Mouse (Mus musculus): ENCODE measurements at regions not wholly inside any gene's neighbourhood (a gene's known extent, or its start where the extent isn't known, plus 50 kb on each side); places are given as distances from the start of the nearest gene placed in this dataset.

DNA sequence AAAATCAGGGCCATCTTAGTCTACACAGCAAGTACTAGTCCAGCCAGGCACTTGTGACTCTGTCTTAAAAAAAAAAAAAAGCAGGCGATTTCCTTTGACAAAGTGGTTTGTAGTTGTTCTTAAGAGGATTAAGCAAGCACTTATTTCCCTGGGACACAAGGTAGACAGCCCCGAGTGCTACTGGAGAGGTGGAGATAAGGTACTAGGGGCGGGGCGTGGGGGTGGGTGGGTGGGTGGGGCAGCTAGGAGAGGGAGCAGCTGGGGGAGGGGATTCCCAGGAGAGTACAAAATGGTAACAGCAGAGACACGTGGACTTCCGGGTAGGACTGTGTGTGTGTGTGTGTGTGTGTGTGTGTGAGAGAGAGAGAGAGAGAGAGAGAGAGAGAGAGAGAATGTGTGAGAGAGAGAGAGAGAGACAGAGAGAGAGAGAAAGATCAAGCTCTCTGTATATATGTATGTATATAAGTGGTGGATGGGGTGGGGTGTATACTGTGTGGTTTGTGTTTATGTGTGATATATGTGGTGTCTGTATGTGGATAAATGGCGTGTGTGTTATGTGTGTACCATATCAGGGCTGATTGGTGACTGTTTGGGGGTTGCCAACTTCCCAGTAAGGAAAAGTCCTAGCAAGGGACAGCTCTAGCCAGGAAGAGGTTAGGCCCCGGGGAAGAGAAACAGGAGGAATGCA is 72.1 kb upstream of the Tle3 start:
- DNase-seq (ENCODE audit: low read depth, low spot score): no peak
- WGBS: 51% methylated on average over 8 of the region's 8 CpGs

DNA sequence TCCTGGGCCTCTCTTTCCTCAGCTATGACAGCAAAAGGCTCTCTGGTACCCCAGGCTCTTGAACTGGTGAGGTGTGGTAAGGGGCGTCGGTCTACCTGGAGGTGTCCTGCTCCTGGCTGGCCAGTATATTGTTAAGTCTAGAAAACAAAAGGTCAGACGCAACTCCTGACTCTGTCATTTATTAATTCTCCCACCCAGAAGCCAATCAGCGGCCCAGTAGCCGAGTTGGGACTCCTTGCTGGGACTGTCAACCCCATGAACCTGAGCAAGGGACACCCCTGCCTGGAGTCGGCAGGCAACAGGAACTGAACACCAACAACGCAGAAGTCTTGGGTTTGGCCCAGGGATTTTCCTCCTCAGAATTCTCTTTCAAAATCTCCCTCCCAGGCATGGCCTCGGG is 71.1 kb upstream of the Tle3 start:
- DNase-seq (ENCODE audit: low read depth, low spot score): no peak
- WGBS: 94% methylated on average over 8 of the region's 8 CpGs

DNA sequence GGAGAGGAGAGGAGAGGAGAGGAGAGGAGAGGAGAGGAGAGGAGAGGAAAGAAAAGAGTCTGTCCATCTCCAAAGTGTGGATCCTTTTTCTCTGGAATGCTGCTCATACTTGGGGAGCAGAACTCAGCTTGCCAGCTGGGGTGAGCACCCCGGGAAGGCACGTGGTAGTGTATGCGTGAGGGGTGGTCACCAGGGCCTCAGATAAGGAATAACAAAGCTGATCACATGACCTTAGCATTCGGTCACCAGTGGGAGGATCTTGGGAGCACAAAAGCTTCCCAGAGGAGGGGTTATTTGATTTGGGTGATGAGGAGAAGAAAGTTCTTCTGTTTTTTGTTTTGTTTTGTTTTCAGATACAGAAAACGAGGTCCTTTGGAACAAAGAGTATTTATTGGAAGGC is 69.4 kb upstream of the Tle3 start:
- 30% methylated on average over 5 of the region's 5 CpGs for whole genome bisulfite sequencing

DNA sequence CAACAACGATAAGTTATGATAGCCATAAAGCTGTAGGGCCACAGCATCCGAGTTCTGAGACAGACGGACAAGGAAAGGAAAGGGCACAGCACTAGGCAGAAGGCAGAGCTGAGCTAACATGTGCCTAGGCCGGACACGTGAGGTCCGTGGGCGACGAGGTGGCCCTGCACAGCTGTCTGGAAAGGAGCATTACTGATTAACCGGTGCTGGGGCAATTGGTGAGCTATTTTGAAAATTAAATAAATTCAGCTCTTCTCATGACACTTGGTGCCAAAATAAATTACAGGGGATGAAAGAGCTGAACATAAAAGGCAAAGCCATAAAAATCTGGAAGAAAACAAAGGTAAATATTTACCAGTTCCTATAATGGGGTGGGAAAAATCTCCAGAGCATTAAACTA is 65.9 kb upstream of the Tle3 start:
- no peak for DNase-seq (ENCODE audit: low read depth, low spot score)
- WGBS: 18% methylated on average over 9 of the region's 9 CpGs

More for the DNA sequence above, 69.4 kb upstream of the Tle3 start:
- no peak for DNase-seq (ENCODE audit: low read depth, low spot score)

DNA sequence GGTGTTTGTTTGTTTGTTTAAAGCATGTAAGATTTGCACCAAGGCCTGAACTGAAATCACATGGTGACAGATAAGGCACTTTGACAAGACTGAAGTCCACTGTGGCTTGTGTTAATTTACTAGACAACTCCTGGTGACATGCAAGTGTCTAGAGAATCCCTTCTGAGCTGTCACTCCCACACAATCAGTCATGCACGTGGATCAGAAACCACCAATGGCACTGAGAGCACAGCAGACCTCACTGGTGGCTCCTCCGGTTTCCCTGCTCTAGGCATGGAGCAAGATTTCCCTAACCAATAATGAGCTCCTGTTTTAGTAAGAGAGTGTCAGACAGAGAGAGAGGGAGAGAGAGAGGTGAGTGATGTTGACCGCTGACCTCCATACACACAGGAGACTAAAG is 63.1 kb upstream of the Tle3 start:
- no peak for DNase-seq (ENCODE audit: low read depth, low spot score)
- WGBS: 85% methylated on average over 3 of the region's 3 CpGs

DNA sequence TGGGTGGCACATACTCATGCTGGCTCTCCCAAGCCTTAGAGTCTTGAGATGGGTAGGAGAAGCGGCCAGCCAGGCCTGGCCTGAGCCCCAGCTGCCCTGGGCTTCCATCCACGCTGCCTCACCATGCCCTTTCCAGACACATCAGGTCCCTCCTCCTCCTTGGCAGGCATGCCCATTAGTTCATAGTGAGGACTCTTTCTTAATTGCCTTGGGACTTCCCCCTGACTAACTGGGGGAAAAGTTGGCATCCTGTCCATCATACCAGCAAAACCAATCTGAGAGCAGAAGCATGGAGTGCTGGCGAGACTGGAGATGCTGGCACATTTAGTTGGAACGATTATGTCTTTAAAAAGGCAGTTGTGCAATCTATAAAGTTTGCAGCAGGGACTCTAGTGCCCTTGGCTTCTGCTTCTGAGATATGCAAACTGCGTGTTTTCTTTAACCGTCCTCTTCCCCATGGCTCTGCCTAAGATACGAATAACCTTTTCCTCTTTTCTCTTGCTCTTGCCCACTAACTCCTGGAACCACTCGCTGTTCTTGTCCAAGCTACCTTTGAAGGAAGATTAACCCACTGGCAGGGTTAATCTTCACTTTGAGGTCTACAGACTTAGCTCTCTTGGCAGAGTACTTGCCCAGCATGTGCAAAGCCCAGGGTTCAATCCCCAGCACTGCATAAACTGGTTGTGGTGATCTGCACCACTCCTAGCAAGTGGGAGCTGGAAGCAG is 62.2 kb upstream of the Tle3 start:
- WGBS: 52% methylated on average over 8 of the region's 8 CpGs
- DNase-seq (ENCODE audit: low read depth, low spot score): no peak

DNA sequence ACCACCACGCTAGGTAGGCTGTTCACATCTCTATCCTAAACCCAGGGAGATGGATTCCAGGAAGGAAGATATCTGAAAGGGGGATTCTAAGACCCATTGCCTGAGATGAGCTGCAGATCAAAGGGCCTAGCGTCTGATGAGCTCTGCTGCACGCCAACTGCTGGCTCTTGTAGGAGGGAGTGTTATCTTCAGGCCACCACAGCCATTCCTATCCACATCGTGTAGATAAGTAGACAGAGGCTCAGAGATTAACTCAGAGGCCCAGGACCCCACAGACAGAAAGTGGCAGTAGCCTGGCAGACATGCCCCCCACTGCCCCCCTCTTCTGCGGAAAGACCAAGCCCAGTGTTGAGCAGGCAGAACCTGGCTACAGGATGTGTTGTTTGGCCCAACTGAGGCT is 61.6 kb upstream of the Tle3 start:
- WGBS: 90% methylated on average over 5 of the region's 5 CpGs
- DNase-seq (ENCODE audit: low read depth, low spot score): no peak

DNA sequence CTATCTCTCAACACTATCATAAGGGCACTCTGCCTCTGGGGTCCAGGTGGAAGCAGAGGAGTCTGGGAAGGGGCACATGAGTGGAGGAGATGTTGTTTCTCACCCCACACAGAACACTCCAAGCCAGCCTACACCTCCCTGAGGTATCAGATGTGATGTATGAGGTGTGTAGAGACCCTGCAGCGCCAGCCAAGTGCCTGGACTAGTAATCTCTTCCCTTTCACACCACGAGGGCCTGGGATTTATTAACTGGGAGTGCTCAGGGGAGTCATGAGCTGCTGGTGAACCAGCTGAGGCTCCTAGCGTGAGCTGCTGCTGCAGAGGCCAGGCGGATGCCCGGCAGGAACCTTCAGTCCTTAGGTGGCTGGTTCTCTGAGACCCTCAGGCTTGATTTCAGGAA is 60.6 kb upstream of the Tle3 start:
- DNase-seq (ENCODE audit: low read depth, low spot score): no peak
- 85% methylated on average over 5 of the region's 5 CpGs for WGBS

DNA sequence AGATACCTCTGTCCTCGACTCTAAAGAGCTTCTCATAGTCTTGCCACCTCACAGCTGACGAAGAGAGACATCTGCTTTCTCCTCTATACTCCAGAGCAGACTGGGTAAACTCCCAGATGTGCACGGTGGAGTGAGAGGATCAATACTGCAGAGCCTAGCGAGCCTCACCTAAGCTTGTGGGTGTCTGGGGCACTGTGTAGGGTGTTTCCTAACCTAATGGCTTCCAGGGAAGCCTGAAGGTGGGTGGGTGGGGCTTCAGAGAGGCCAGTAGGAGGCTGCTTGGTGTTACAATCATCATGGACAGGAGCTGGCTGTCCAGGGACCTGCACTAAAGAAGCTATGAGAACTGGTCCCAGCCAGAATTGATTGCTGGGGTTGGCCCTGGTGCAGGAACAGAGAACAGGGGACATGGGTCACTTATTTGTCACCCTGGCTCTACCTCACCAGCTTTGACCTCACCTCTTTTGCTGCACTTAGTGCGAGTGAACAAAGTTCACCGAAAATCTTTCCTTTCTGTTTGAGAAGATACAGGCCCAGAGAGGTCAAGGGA is 57.5 kb upstream of the Tle3 start:
- 63% methylated on average over 6 of the region's 6 CpGs for WGBS
- DNase-seq (ENCODE audit: low read depth, low spot score): no peak

DNA sequence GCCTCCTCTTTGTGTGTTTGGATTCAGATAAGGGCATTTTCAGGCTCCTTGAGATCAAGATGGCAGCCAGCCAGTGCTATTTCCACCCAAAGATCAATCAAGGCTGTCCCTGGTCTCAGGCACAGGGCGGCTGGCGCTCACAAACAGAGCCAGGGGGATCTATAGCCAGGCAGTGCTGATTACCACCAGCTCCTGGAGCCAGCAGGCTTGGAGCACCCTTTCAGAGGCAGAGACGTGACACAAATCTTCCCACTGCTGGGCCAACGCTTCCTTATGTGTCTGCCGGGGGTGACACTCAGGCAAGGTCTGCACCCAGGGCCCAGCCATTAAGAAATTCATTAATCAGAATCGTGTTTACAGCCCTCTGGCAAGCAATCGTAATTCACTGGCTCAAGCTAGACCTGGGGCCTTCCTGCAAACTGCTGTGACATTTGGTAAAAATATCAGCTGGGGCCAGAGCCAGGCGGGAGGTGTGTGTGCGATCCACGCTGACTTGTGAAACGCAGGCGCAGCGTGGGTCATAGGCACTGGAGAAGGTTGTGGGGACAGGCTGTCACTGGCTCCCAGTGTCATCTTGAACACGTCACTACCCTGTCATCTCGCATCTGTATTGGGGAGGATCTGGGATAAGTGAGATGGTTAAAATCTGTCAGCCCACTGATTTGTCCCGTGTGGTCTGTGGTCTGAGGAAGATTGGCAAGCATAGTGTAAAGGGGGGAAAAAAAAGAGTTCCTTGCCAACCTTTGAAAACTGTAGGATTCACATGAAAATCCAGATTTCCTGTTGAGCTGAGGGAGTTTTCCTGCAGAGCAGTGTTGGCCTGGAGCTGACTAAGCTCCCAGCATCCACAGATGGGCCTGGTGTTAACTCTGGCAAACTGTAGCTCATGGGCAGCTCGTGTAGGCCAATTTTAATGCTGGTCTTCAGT is 56.5 kb upstream of the Tle3 start:
- no peak for DNase-seq (ENCODE audit: low read depth, low spot score)
- WGBS: 70% methylated on average over 17 of the region's 17 CpGs

DNA sequence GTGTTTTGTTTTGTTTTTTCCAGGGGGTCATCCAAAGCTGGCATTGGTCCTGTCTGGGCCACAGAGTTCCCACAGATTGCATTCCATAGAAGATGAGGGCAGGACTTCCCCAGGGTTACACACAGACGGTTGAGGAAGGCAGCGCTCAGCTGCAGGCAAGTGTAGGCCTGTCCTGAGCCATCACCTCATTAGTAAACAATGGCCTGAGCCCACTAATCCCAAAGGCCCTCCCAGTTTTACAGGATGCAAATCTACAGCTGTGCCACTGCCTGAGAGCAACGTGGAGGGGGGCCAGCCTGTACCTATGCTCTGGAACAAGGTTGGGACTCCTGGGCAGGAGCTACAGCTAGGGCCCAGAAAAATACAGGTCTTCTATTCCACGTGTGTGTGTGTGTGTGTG is 55.7 kb upstream of the Tle3 start:
- DNase-seq (ENCODE audit: low read depth, low spot score): no peak
- WGBS: 75% methylated on average over 4 of the region's 4 CpGs

DNA sequence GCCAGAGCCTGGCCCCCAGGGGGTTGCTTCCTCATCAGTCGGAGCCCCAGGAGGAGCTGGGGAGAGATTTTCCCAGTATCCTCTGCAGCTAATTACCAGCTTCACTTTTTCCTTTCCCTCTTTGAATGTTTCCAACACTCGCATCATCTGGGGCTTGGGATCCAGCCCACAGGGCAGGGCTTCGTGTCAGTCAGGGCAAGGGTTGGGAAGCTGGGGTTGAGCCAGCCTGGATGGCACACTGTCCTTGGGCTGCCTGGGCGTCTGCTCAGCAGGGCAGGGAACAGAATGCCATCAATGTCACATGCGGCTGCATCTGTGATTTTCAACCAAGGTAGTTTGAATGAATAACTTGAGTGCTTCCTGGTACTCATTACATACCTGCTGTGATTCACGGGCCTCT is 52.4 kb upstream of the Tle3 start:
- 33% methylated on average over 6 of the region's 6 CpGs for WGBS

DNA sequence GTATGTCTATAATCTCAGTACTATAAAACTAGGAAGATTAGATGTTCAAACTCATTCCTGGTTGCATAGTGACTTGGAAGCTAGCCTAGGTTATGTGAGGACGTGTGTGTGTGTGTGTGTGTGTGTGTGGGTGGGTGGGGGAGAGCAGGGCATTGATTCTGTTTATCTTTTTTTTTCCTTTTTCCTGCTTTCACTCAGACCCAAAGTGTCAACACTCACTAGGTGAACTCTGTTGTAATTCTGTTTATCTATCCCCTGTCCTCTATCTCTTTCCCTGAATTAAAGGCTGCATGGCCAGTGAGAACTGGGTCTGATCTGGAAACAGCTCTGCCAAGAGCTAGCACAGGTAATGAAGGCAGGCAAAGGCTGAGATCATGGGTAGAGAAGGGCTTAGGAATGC is 50.9 kb upstream of the Tle3 start:
- no peak for DNase-seq (ENCODE audit: low read depth, low spot score)
- 11% methylated on average over 1 of the region's 1 CpGs for WGBS

More for the DNA sequence above, 52.4 kb upstream of the Tle3 start:
- DNase-seq (ENCODE audit: low read depth, low spot score): peak; percentile 24

DNA sequence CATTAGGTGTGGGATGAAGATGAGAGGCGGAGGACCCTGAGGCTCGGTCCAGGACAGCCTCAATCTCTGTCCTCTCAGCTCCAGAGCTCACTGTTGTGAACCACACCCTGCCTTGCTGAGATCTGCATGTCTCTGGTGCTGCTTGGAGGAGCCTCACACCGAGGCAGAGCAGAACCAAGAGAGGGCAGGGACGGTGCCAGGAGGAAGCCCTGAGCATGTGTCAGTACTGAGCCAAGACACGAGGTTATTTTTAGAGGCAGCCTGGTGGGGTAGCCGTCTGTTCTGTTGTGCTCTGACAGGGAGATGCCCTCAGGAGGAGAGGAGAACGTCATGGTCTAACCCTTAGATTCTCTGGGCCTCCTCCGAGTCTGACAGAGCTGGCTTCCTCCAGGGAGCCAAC is 50.3 kb upstream of the Tle3 start:
- DNase-seq (ENCODE audit: low read depth, low spot score): no peak
- 40% methylated on average over 8 of the region's 8 CpGs for WGBS

DNA sequence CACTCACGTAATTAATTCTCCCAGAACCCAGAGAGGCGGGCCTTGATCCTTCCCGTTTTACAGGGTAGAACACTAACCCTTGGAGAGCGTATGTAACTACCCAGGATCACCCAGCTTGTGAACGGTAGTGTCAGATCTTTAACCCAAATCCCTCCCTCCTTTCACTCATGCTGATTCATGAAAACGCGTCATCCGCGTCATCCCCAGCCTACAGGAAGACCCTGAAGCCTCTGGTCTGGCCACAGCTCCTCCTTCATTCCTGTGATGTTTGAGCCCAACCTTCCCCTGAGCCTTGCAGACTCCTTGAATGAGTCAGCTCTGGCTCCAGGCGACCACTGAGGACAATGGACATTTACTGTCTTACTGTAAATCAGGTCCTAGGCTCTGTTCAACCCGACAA is 49.8 kb upstream of the Tle3 start:
- WGBS: 77% methylated on average over 11 of the region's 11 CpGs
- no peak for DNase-seq (ENCODE audit: low read depth, low spot score)
